Mouse (Mus musculus): ENCODE results near the gene 4931429L15Rik. TPM values are rescaled to one million over a fixed set of nuclear protein-coding genes. Genes with fewer than 3 reads are reported as not detected.

Gene 4931429L15Rik
- total and polyA plus RNA-seq, 2 experiments from 2014 or later: not detected

DNA sequence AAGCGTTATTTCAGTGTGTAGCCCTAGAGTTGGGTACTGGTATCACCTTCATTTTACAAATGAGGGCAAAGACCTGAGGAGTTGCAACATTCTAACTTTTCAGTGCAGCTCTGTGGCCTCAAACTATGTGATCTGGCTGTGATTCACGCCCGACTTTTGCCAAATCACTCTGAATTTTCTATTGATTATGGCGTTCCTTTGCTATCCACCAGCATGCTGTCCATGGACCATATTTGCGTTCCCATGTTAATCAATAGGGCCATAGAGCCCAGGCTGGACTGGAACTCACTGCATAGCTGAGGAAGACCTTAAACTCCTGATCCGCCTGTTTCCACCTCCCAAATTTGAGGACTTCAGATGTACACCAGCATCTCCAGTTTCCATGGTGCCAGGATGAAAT, 60.7 kb downstream of the 4931429L15Rik start:
- Histone ChIP-seq H3K4me3 (ENCODE audit: low read depth, low read length) (no peak overlapping the region), H3K36me3 (ENCODE audit: insufficient read depth) (no peaks in the 10 kb centered on the region), H3K27me3 (ENCODE audit: insufficient read depth, low read length) (no peaks in the 10 kb centered on the region), H3K4me2 (ENCODE audit: low read depth) (no peak overlapping the region), H3K4me1 (ENCODE audit: insufficient read depth) (no peaks in the 10 kb centered on the region), H3K9me3 (ENCODE audit: low read length) (no peaks in the 10 kb centered on the region), H3K27ac (ENCODE audit: low read depth, low read length) (no peak overlapping the region), H3K9ac (no peak overlapping the region)
- WGBS: 86% methylated on average over 6 of the region's 6 CpGs
- TF ChIP-seq CTCF (IDR thresholded peaks at IDR 0.05; ENCODE audit: low read depth): no peak
- ATAC-seq: no peak
- DNase-seq: no peak

DNA sequence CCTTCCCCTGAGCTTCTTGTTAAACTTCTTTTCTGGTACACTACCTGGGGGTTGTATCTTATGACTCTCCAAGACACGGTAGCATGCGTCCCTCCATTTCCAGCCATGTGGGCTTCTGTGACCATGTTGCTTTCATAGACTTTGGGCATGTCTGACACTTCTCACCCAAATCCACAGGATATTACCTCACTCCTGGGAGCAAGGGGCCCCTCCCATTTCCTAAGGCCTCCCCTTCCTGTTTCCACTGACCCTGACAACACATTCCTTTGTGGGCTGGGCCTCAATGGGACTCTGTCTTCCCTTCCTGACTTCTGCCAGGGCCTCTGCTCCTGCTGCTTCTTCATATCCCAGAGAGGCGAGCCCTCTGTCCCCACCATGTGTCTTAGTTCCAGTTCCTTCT, 62.2 kb downstream of the 4931429L15Rik start:
- Histone ChIP-seq H3K9ac (no peak overlapping the region), H3K9me3 (ENCODE audit: low read length) (no peaks in the 10 kb centered on the region), H3K4me3 (ENCODE audit: low read depth, low read length) (no peak overlapping the region), H3K4me2 (ENCODE audit: low read depth) (no peak overlapping the region), H3K36me3 (ENCODE audit: insufficient read depth) (no peaks in the 10 kb centered on the region), H3K27me3 (ENCODE audit: insufficient read depth, low read length) (no peaks in the 10 kb centered on the region), H3K4me1 (ENCODE audit: insufficient read depth) (no peaks in the 10 kb centered on the region), H3K27ac (ENCODE audit: low read depth, low read length) (no peak overlapping the region)
- DNase-seq: no peak
- no peak for ATAC-seq
- TF ChIP-seq CTCF (IDR thresholded peaks at IDR 0.05; ENCODE audit: low read depth): no peak
- WGBS: 88% methylated on average over 3 of the region's 3 CpGs

DNA sequence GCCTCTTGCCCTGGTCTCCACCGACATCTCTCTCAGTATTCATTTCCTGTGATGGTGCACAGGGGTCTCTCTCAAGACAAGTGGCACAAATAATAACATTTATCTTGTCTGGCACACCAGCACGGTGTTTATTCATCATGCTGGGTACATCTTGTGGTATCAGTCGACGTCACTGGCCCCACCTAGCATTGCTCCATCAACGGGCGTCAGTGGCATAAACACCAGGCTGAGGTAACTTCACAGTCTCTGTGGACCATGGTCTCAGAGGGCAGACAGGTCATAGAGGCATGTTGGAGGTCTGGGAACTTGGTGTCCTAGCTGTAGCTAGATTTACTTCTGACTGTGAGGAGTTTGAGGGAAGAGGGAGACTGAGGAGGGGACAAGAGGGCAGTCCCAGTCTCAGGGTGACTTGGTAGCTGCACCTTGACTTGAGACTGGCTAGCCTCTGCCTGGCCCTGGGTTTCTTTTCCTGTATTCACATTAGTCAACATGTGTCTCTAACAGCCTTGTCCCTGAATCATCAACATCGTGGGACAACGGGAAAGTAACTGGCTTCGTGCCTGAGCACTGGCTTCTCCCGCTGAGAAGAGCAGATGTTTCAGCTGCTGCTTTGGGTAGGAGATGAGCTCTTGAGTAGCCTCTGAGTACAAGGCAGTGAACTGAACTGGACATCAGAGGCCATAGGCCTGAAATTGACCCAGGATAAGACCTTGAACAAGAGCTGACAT, 63.0 kb downstream of the 4931429L15Rik start:
- Histone ChIP-seq H3K9ac (no peak overlapping the region), H3K4me3 (ENCODE audit: low read depth, low read length) (no peak overlapping the region), H3K4me1 (ENCODE audit: insufficient read depth) (no peaks in the 10 kb centered on the region), H3K27ac (ENCODE audit: low read depth, low read length) (no peak overlapping the region), H3K9me3 (ENCODE audit: low read length) (no peaks in the 10 kb centered on the region), H3K36me3 (ENCODE audit: insufficient read depth) (no peaks in the 10 kb centered on the region), H3K27me3 (ENCODE audit: insufficient read depth, low read length) (no peaks in the 10 kb centered on the region), H3K4me2 (ENCODE audit: low read depth) (no peak overlapping the region)
- ATAC-seq: no peak
- TF ChIP-seq CTCF (IDR thresholded peaks at IDR 0.05; ENCODE audit: low read depth): no peak
- DNase-seq: no peak
- 92% methylated on average over 10 of the region's 10 CpGs for WGBS

DNA sequence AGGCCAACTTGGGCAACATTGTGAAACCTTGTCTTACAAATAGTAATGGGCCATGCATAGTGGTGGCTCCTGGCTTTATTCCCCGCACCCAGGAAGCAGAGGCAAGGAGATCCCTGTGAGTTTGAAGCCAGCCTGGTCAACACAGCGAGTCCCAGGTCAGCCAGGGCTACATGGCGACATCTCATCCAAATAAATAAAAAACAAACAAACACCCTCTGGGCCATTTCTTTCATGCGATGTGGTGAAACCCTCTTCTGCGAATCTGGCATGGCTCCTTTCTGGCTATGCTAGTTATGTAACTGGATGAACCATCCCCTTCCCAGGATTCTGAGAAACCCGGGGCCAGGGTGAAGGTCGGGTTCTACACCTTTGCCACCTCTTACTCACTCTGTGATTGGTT, 63.6 kb downstream of the 4931429L15Rik start:
- no peak for TF ChIP-seq CTCF (IDR thresholded peaks at IDR 0.05; ENCODE audit: low read depth)
- H3K36me3 ChIP-seq (ENCODE audit: insufficient read depth): no peaks in the 10 kb centered on the region
- no peaks in the 10 kb centered on the region for H3K4me1 ChIP-seq (ENCODE audit: insufficient read depth)
- no peaks in the 10 kb centered on the region for H3K27me3 ChIP-seq (ENCODE audit: insufficient read depth, low read length)
- ATAC-seq (no peak), DNase-seq (no peak)
- no peak overlapping the region for H3K9ac ChIP-seq
- H3K4me3 ChIP-seq (ENCODE audit: low read depth, low read length): no peak overlapping the region
- H3K4me2 ChIP-seq (ENCODE audit: low read depth): no peak overlapping the region
- no peak overlapping the region for H3K27ac ChIP-seq (ENCODE audit: low read depth, low read length)
- 91% methylated on average over 7 of the region's 7 CpGs for WGBS
- H3K9me3 ChIP-seq (ENCODE audit: low read length): no peaks in the 10 kb centered on the region

Other genes starting within 250 kb of the 4931429L15Rik start
- gene Apoa1, start 91.4 kb downstream of the 4931429L15Rik start, total RNA-seq (2014; rRNA removed): 1.1 and 1.4 TPM in 2 replicates
- gene Apoa1, start 91.4 kb downstream of the 4931429L15Rik start, polyA plus RNA-seq (2015; fragmentation: Nextera tagmentation; extraction: Ambion mirVana): 2.3 and 3.0 TPM in 2 replicates
- gene Apoc3, start 84.3 kb downstream of the 4931429L15Rik start, total RNA-seq (2014; rRNA removed): not detected in 2 replicates
- gene Apoc3, start 84.3 kb downstream of the 4931429L15Rik start, polyA plus RNA-seq (2015; fragmentation: Nextera tagmentation; extraction: Ambion mirVana): 0.44 TPM in 1 of 2 replicates, not detected in the other
- gene Apoa4, start 79.3 kb downstream of the 4931429L15Rik start, total RNA-seq (2014; rRNA removed): 0.31 TPM in 1 of 2 replicates, not detected in the other
- not detected in 2 replicates for gene Apoa4, start 79.3 kb downstream of the 4931429L15Rik start, polyA plus RNA-seq (2015; fragmentation: Nextera tagmentation; extraction: Ambion mirVana)
- gene Apoa5, start 51.4 kb downstream of the 4931429L15Rik start, total RNA-seq (2014; rRNA removed): not detected in 2 replicates
- gene Apoa5, start 51.4 kb downstream of the 4931429L15Rik start, polyA plus RNA-seq (2015; fragmentation: Nextera tagmentation; extraction: Ambion mirVana): not detected in 2 replicates
- gene Zpr1, start 46.9 kb downstream of the 4931429L15Rik start, total RNA-seq (2014; rRNA removed): 34.3 and 44.1 TPM in 2 replicates
- 49.1 and 56.0 TPM in 2 replicates for gene Zpr1, start 46.9 kb downstream of the 4931429L15Rik start, polyA plus RNA-seq (2015; fragmentation: Nextera tagmentation; extraction: Ambion mirVana)
- 13.5 and 14.7 TPM in 2 replicates for gene Bud13, start 37.0 kb downstream of the 4931429L15Rik start, total RNA-seq (2014; rRNA removed)
- gene Bud13, start 37.0 kb downstream of the 4931429L15Rik start, polyA plus RNA-seq (2015; fragmentation: Nextera tagmentation; extraction: Ambion mirVana): 11.5 and 12.8 TPM in 2 replicates

Measured in forebrain, postnatal 0 days (tissue).